Mouse (Mus musculus): ENCODE measurements at regions not wholly inside any gene's neighbourhood (a gene's known extent, or its start where the extent isn't known, plus 50 kb on each side); places are given as distances from the start of the nearest gene placed in this dataset.

- DNase-seq (ENCODE audit: low spot score), result peak; percentile 83
These were observed 51.2 kb upstream of the Tmem72 start for GRCm38 (mm10) chr6:116767738-116768522.

- DNase-seq (ENCODE audit: low spot score), result peak; percentile 25
These were observed 58.4 kb upstream of the Tmem72 start for GRCm38 (mm10) chr6:116774954-116775675.

GRCm38 (mm10) chr6:116786553-116787335 is 70.0 kb upstream of the Tmem72 start:
- no peak for DNase-seq (ENCODE audit: low spot score)

GRCm38 (mm10) chr6:116793321-116793960 is 76.7 kb upstream of the Tmem72 start:
- DNase-seq (ENCODE audit: low spot score), result no peak

GRCm38 (mm10) chr6:116793961-116794336 is 77.2 kb upstream of the Tmem72 start:
- no peak for DNase-seq (ENCODE audit: low spot score)

GRCm38 (mm10) chr6:116821215-116821912 is 104.7 kb upstream of the Tmem72 start:
- DNase-seq (ENCODE audit: low spot score), result peak; percentile 62

- DNase-seq (ENCODE audit: low spot score), result no peak
These were observed 105.9 kb upstream of the Tmem72 start for GRCm38 (mm10) chr6:116822605-116823004.

GRCm38 (mm10) chr6:116825628-116826027 is 108.9 kb upstream of the Tmem72 start:
- no peak for DNase-seq (ENCODE audit: low spot score)

GRCm38 (mm10) chr6:116829341-116829740 is 112.6 kb upstream of the Tmem72 start:
- peak; percentile 70 for DNase-seq (ENCODE audit: low spot score)

GRCm38 (mm10) chr6:116845990-116846862 is 129.5 kb upstream of the Tmem72 start:
- no peak for DNase-seq (ENCODE audit: low spot score)

GRCm38 (mm10) chr6:116848538-116849093 is 131.9 kb upstream of the Tmem72 start:
- DNase-seq (ENCODE audit: low spot score), result no peak

GRCm38 (mm10) chr6:116854029-116854428 is 137.3 kb upstream of the Tmem72 start:
- DNase-seq (ENCODE audit: low spot score), result no peak

- DNase-seq (ENCODE audit: low spot score), result no peak
These were observed 139.4 kb upstream of the Tmem72 start for GRCm38 (mm10) chr6:116856093-116856492.

- no peak for DNase-seq (ENCODE audit: low spot score)
These were observed 140.3 kb upstream of the Tmem72 start for GRCm38 (mm10) chr6:116856917-116857491.

- DNase-seq (ENCODE audit: low spot score), result no peak
These were observed 146.4 kb upstream of the Tmem72 start for GRCm38 (mm10) chr6:116863130-116863529.

GRCm38 (mm10) chr6:116863626-116864025 is 146.9 kb upstream of the Tmem72 start:
- DNase-seq (ENCODE audit: low spot score), result no peak

GRCm38 (mm10) chr6:116893299-116893698 is 176.6 kb upstream of the Tmem72 start:
- DNase-seq (ENCODE audit: low spot score), result no peak

- no peak for DNase-seq (ENCODE audit: low spot score)
These were observed 177.5 kb upstream of the Tmem72 start for GRCm38 (mm10) chr6:116894252-116894651.

GRCm38 (mm10) chr6:116895114-116895513 is 178.4 kb upstream of the Tmem72 start:
- DNase-seq (ENCODE audit: low spot score), result peak; percentile 25

GRCm38 (mm10) chr6:116896132-116896630 is 179.5 kb upstream of the Tmem72 start:
- no peak for DNase-seq (ENCODE audit: low spot score)

All from urinary bladder, postnatal 14 days (tissue).